Mouse (Mus musculus) Muller cell, postnatal 12 days (primary cell): ENCODE results near the gene C1qtnf6.

Experiments used
- DNase-seq: peaks from one replicate; pipeline ENCODE4 v3.0.0-alpha.2; 2015; ENCODE audit errors: inconsistent ontology term

The C1qtnf6 gene

DNA sequence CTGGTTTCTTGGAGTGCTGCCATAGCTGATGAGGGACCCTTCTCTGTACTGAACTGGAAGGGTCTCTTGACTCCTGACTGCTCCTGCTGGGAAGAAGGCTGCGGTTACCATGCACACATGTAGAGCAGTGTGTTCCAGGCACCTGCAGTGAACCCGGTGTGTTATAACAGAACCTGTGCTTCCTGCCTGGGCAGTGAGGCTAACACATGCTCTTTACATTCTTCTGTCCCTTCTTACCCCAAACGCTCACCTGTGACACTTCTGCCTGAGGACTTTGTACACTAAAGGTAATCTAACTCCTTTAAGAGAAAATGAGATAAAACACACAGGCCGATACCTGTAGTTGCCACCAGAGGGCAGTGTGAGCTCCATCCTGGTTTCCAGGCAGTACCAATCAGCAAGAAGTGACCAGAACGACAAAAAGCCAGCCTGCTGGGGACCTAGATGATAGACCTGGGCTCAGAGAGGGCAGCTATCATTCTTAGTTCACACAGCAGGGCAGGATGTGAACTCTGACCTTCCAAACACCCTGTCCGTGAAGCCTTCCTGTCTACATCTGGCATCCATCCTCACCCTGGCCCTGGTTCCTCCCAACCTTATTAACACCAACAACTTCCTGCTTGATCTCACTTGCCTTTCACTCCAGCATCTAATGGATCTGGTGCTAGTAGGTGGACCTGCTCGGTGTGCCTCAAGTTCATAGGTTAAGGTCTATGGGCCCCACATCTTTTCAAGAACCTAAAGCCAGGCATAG lies 16.6 kb downstream of the C1qtnf6 start:
- DNase-seq: peak; percentile 39

DNA sequence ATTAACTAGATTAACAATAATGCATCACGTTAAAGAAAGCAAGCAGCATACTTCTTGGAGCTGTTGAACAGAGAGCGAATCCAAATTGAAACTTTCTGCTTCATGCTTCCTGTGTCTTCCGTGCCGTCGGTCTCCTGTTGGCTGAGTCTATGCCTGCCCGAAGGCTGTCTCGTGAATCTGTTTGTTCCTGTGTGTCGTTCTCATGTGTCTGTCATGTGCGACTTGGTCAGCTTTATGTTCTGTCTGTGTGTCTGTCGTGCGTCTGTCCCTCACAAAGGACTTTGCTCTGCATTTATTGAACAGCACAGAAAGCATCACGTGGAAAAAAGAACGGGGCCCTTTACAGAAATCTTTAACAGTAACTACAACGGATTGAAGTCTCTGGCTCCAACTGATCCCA lies 18.2 kb downstream of the C1qtnf6 start:
- DNase-seq: no peak

DNA sequence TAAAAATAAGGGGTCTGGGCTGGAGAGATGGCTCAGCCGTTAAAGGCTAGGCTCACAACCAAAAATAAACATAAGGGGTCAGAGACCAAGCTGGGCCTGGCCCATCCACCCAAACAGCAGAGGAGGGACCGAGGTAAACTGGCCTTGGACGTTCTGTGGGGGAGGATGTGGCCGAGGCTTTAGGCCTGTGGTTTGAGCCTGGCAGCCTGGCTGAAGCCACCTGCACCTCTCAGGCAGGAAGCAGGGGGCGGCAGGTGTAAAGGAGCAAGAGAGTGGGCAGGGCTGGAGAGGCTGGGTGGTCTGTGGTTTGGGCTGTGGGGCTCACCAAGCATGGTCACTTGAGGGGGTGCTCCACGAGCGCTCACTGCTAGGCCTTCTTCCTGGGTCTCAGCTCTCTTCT lies 19.3 kb downstream of the C1qtnf6 start:
- no peak for DNase-seq

DNA sequence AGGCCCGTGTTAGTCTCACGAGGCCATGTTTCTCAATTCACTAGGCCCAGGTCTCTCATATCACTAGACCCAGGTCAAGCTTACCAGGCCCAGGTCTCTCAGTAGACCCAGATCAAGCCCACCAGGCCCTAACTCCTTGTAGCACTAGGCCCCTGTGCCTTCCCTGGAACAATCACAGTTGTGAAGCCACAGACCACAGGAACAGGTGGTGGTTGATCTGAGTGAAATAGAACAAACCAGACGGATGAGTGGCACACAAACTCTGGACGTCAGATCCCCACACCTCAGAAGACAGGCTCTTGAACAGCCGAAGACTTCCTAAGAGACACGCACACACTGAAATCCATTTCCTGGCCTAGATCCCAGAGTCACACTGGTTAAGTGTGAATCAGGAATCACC lies 20.5 kb downstream of the C1qtnf6 start:
- no peak for DNase-seq

DNA sequence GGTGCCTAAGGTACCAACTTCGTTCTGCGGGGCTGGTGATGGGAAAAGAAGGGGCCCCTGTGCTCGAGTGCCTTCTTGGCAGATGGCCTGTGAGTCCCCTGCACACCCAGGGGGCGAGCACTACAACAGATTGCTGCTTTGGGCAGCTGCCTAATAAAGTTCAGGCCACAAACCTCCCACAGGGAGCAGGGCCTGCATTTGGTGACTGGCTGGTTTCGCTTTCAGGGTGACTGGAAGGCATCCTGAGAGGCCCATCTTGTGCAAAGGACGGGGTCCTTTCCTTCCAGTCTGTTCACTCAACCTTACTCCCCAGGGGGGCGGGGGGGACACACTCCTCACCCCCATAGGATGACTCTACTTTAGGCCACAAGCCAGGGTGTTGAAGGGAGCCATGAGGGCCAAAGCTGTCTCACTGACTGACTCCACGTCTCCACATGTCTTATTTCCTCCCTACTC lies 21.1 kb downstream of the C1qtnf6 start:
- DNase-seq: no peak

DNA sequence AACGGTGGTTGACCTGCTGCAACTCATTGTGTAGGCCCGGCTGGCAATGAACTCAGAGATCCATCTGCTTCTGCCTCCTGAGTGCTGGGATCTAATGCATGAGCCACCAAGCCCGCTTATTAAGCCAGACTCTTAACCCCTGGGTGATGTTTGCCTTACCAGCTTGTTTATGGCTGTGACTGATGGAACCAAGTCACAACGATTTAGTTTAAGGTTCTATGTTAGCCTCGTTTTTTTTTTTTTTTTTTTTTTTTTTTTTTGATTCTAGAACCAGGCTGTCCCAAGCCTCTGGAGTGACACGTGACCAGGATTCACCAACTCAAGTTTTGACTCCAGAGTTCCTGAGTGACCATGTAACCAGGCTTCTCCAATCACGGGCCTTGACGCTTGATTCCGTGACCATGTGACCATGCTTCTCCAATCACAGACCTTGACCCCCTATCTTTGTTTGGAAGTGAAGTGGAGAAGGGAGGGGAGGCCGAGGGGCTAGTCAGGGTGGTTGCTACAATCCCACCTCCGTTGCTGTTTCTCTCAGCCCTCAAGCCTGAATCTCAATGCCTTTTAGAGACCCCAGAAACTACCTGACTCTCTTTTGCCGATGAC lies 21.8 kb downstream of the C1qtnf6 start:
- no peak for DNase-seq

DNA sequence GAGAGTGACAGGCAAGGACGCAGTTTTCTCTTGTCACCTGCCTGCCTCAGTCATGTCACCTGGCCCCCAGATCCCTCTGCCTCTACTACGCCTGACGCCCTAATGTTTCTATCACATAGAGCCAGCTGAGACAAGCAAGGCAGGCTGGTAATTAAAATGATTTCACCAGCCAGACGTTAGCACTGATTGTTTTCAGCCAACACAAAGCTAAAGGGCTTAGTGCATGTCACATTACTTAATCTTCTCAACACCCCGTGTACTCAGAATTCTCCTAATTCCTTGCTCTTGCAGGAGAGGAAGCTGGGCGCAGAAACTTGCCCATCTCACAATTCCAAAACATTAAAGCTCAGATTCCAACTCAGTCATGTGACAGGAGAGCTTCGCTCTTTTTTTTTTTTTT lies 22.8 kb downstream of the C1qtnf6 start:
- no peak for DNase-seq

DNA sequence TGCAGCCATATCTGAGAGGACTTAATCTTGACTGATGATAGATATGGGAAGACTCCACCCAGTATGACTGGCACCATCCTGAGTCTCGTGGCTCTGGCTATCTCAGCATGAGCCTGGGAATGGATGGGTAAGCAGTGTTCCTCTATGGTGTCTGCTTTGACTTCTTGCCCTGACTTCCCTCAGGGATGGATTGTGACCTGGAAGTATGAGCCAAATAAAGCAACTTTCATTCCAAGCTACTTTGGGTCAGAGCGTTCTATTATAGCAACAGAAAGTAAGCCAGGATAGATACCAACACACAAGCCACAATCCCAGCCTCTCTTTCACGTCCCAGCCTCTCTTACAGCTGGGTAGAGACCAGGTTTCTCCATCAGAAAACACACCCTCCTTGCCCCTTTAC lies 25.7 kb downstream of the C1qtnf6 start:
- no peak for DNase-seq

DNA sequence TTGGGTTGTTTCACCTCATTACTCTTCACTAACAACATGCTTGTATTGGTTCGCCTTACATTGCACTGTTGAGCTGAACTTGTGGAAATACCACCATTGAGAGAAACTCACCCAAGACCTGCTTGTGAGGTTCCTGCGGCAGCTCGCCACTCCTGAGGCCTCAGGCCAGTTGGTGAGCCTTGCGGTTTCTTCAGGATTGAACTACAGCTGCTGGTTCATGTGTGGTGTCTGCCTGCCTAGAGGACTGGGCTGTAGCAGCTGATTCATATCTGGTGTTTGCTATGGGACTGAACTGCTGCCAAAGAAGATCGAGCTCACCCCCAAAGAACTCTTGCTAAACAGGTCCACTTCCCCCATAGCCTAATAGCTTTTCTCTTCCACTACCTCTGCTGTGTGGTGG lies 26.4 kb downstream of the C1qtnf6 start:
- DNase-seq: no peak

DNA sequence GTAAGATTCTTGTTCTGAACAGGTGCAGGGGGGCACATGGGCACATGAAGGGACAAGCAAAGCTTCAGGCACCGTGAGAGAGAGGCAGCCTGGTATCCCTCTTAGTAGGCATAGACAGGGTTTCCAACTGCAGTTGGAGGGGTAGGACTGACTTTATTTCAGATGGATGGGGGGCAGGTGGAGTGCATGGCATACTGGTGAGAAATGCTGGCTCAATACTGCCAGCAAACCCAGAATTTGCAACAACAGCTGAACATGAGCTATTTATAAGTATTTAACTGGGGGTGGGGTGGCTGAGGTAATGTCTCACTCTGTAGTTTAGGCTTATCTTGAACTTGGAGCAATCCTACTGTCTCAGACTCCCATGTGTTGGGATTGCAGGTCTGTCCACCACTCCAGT lies 27.2 kb downstream of the C1qtnf6 start:
- no peak for DNase-seq

DNA sequence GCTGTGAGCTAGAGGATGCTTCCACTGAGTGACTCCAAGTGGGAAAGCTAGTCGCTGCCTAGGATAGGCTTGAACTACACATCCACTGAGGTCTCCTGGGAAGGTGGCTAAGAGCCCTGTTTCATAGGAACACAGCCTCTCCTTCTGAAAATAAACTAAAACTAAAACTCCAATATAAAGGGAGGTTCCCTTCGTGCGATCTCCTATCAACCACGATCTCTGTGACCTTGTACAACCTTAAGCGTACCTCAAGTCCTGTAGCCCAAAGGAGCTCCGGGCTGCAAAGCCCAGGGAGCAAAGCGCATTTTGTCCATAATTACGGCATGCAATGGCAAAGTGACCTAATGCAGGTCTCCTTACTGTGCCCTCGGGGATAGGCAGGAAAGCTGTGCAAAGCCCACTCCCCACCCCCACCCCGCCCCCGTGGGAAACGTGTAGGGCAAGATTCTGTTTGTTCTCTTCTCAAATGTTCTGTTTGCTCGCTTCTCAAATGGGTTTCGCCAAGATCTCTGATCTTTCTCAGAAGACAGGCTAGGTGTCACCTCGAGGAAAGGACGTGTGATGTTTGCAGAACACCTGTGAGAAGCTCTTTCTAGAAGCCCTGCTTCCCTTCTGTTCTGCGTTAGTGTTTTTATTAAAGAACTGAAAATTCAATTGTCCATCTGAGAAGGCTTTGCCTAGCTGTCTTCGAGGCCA lies 28.6 kb downstream of the C1qtnf6 start:
- DNase-seq: no peak

DNA sequence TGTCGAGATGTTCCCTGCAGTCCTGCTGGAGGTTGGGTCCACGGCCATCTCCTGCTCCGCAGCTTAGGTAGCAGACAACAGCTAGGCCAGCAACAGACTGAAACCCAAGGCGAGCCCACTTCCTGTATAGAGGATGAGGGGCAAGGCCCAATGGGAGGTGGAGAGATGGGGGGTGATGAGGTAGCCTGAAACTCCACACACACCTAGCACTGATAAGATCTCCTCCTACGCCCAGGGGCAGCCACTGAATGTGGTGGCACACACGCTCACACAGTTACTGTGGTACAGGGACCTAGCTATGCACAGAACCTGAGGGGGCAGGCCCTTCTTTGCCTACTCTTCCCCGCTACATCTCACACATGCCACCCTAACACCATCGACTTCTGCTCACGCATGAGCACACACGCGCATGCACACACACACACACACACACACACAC lies 36.2 kb downstream of the C1qtnf6 start, which contains the start of gene Il2rb:
Gene Il2rb (minus strand): TSS at position 304 of the 439 bp plus-strand sequence.
- no peak for DNase-seq

DNA sequence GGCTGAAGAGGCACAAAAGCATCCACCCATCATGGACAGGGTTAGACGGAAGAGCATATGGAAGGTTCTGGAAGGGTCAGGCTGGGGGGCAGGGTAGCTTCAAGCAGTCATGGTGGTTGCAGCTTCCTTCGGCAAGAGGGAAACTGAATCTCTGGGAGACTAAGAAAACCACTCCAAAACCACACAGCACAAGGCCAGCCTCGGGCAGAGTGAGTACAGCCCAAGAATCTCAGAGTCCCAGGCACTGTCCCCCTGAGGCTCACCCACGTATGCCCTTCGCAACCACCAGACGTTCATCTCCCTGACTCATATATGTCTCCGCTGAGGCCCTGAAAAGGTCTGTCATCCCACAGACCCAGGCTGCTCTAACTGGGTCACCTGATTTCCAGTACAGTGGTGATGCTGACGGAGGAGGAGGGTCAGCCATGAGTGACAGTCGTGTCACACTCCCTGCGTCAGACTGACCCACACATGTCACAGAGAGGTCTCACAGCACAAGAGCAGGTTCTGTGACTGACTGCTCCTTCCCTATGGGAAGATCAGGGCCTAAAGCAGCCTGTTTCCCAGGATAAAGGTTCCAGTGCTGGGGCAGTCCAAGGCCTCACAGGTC lies 37.7 kb downstream of the C1qtnf6 start:
- peak; percentile 58 for DNase-seq

DNA sequence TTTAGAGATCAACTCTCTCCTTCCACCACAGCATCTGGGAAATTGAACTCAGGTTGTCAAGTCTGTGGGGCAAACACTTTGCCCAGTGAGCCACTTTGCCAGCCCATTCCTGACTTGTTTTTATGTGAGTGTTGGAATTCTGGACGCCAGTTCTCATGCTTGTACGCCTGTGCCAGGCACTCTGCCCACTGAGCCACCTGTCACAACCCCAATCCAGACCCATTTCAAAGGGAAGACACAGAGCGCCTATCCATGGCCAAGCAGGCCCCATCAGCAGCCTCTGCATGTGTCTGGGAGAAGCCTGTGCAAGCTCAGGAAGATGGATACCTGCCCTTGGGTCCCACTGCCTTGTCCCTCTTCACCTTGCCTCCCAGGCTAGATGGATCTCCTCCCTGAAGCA lies 39.9 kb downstream of the C1qtnf6 start:
- no peak for DNase-seq

DNA sequence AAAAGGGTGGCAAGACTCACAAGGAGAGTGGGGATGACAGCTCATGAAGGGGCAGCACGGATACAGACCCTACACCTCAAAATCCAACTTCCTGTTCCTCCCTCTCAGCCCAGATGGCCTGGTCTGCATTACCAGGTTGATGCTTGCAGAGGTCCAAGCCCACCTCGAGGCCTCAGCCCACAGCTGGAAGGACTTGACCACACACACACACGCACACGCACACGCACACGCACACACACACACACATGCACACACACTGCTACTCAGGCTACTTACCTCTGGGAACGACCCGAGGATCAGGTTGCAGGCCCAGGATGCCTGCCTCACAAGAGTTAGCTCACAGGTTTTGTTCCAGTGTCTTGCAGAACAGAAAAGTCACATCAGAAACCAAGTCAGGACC lies 41.3 kb downstream of the C1qtnf6 start:
- no peak for DNase-seq

DNA sequence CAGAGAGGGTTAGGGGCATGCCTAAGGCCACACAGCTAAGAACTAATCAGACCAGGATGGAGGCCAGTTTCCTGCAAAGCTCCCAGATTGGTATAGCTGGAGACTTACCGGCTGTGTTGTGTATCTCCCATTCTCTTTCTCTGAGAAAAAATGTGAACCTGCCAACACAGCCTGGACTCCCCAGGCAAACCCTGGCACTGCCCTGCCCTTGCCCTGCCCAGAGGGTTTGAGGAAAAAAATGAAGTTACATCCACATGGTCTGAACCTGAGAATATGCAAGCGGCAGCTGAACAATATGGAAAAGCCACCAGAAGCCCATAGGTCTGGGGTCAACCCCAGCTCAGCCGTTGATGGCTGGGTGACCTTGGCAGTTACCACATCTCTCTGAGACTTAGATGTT lies 42.0 kb downstream of the C1qtnf6 start:
- no peak for DNase-seq

DNA sequence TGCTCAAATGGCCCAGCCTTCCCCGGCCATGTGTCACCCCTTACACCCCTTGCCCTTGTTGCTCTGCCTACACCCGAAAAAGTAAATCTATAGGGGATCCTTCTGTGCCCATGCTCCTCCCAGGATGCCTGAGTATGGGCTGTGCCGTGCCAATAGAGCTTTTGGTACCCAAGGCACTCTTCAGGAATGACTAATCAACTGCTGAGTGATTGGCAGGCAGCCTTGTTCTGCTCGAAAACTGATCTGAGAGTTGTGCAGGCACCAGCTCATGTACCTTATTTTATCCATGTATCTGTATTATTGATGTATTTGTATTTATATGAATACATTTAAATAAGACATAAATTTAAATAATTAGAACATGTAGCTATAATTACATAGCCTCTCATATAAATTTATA lies 44.1 kb downstream of the C1qtnf6 start:
- no peak for DNase-seq

DNA sequence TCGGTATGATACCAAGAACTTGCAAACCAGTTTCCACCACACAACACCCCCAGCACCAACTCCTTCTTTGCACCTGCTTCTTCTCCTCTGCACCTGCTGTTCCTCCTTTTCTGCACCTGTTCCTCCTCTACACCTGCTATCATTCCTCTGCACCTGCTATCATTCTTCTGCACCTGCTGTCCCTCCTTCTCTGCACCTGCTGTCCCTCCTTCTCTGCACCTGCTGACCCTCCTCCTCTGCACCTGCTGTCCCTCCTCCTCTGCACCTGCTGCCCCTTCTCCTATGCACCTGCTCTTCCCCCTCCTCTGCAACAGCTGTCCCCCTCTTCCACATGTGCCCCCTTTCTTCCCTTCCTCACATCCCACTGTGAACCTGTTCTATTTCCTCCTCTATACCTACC lies 44.7 kb downstream of the C1qtnf6 start:
- DNase-seq: no peak

DNA sequence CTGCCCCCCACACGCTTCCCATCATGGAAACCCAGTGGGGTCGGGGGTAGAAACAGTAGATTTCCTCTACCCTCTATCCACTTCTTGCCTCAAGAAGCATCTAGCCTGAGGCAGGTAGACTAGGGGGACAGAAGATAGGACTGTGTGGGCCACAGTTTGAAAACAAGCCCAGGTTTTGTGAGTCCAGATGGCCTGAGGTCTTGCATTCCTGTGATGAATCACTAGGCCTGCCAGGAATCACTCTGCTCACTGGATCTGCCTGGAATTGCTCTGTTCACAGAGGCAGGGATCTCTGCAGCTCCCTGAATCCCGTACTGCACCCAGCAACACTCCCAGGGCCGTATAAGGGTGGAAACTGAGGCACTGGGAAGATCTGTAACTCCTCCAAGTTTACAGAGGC lies 47.9 kb downstream of the C1qtnf6 start:
- peak; percentile 84 for DNase-seq

DNA sequence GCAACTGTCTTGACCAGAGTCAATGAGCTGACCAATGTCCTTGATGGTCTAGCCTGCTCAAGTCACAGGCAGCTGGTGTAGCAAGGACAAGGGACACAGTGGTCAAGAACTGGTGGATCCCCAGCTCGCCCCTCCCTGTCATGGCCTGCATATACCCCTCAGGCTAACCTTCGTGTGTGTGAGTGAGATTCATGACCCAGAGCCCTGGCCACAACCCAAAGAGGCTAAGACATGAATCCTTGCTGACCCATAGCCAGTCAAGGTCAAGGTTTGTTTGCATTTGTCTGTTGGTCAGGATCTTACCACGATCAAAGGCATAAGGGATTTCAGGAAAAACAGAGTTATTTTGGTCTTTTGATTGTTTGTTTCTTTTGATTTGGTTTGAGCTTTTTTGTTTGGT lies 48.7 kb downstream of the C1qtnf6 start:
- no peak for DNase-seq

DNA sequence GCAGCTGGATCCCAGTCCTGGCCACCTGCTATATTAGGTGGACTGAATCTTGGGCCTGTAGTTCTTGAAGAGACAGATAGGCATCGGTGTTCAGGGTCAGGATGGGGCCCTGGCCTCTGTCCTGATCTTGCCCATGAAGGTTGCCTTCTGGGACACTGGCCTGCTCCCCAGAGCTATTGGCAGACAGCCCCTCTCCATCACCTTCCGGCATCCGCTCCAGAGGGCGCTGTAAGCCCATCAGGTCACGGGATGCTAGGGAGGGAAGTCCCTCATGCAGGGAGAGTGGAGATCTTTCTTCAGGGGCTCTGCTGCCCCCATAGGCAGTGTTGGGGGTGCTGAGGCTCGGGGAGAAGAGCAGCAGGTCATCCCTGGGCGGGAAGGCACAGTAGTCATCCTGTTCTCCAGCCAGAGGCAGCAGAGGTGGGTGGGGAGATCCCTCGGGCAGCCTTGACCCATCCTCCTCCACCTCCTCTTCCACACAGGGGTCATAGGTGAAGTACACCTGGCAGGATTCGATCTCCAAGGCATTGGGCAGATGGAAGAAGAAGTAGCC lies 49.7 kb downstream of the C1qtnf6 start:
- DNase-seq: no peak

DNA sequence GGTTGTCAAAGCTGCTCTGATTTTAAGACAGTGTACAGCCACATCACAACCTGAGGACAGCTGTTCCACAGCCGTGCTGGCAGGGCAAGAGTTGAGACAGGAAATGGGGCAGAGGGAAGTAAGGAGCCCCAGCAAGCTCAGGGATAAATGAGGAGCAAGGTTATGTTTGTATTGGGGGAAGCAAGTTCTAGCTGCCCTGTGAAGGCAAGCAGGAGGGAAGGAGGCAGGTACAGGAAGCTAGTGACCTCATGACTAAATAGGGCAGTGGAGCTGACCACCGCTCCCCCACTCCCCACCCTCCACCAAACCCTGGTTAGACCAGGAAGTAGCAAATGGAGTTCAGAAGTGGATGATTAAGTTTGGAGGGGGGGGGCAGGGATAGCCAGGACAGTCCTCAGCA lies 50.2 kb downstream of the C1qtnf6 start:
- no peak for DNase-seq
